Mouse (Mus musculus) layer of hippocampus, postnatal 14 days (tissue): ENCODE measurements around the gene Lelp1. TPM values are rescaled to one million over a fixed set of nuclear protein-coding genes. Genes with fewer than 3 reads are reported as not detected.

Experiments
- DNase-seq, 2 experiments: peaks; one replicate each; pipeline ENCODE4 v3.0.0; 2021 to 2022; ENCODE audit warnings: low spot score in 2 of 2, mixed read lengths in 1 of 2
- long read RNA-seq, 2 experiments: library from polyadenylated mRNA; stranded (forward); transcript quantifications; one replicate each; pipeline ENCODE4 v2.0.0; 2021
- total RNA-seq, 2 experiments: library from RNA; stranded (reverse); gene quantifications; 2 replicates each; pipeline ENCODE4 v1.2.3; 2021

Gene Lelp1
- total RNA-seq, result not detected
- long read RNA-seq, experiment 1, result 0 reads
- long read RNA-seq, experiment 2, result 0 reads

- no peak for DNase-seq
Measured at GRCm38 (mm10) chr3:92142644-92143043, at the start of gene Lelp1. Gene Lelp1 (minus strand): TSS chr3:92142744.

- DNase-seq, result no peak
Measured at GRCm38 (mm10) chr3:92176880-92177279, 34.3 kb upstream of the Lelp1 start.

GRCm38 (mm10) chr3:92169847-92170246 lies 27.3 kb upstream of the Lelp1 start:
- DNase-seq, result no peak

GRCm38 (mm10) chr3:92153322-92153721 lies 10.8 kb upstream of the Lelp1 start:
- DNase-seq, result peak; percentile 23 to 51

- peak; percentile 41 to 64 for DNase-seq
Measured at GRCm38 (mm10) chr3:92150631-92151277, 8.2 kb upstream of the Lelp1 start.

GRCm38 (mm10) chr3:92147913-92148312 lies 5.4 kb upstream of the Lelp1 start:
- no peak for DNase-seq

- DNase-seq, result no peak
Measured at GRCm38 (mm10) chr3:92147420-92147819, 4.9 kb upstream of the Lelp1 start.

GRCm38 (mm10) chr3:92123847-92124246 lies 18.7 kb downstream of the Lelp1 start, which contains the start of gene Prr9:
Gene Prr9 (minus strand): TSS chr3:92123947.
- DNase-seq, result no peak

- DNase-seq, result no peak
Measured at GRCm38 (mm10) chr3:92120902-92121301, 21.6 kb downstream of the Lelp1 start.

GRCm38 (mm10) chr3:92117930-92118329 lies 24.6 kb downstream of the Lelp1 start:
- peak in 1 of 2 experiments; percentile 4 for DNase-seq

- DNase-seq, result no peak
Measured at GRCm38 (mm10) chr3:92111526-92111925, 31.0 kb downstream of the Lelp1 start.

- DNase-seq, result no peak
Measured at GRCm38 (mm10) chr3:92110790-92111189, 31.8 kb downstream of the Lelp1 start.

GRCm38 (mm10) chr3:92106582-92106981 lies 36.0 kb downstream of the Lelp1 start:
- DNase-seq, result peak in 1 of 2 experiments; percentile 9

Other genes with a start within 250 kb of the Lelp1 start
- not detected for gene Pglyrp3, start 128.2 kb downstream of the Lelp1 start, total RNA-seq
- 1 to 10 TPM; 5.6 to 6.3 TPM for gene Lor, start 59.6 kb downstream of the Lelp1 start, total RNA-seq
- gene Prr9, start 18.8 kb downstream of the Lelp1 start, total RNA-seq, result not detected
- gene Sprr2a1, start 73.1 kb upstream of the Lelp1 start, total RNA-seq, result not detected
- not detected for gene Sprr2a2, start 73.2 kb upstream of the Lelp1 start, total RNA-seq
- gene Sprr2a3, start 142.7 kb upstream of the Lelp1 start, total RNA-seq, result not detected
- not detected for gene Sprr2b, start 173.9 kb upstream of the Lelp1 start, total RNA-seq
- gene Sprr2d, start 196.4 kb upstream of the Lelp1 start, total RNA-seq, result not detected
- not detected for gene Sprr2e, start 209.4 kb upstream of the Lelp1 start, total RNA-seq
- gene Sprr2f, start 222.4 kb upstream of the Lelp1 start, total RNA-seq, result not detected
- not detected for gene Sprr2h, start 242.9 kb upstream of the Lelp1 start, total RNA-seq